Mouse (Mus musculus) adrenal gland, adult (tissue): ENCODE measurements around the gene Slc25a34.
A peak's percentile ranks its signal among the peaks of the same experiment; 100 is the strongest.

Source experiments
- DNase-seq, 2 experiments: peaks; one replicate each; pipeline ENCODE4 v3.0.0; 2022 to 2023; ENCODE audit warnings: low spot score in 1 of 2; ENCODE audit not compliant: inconsistent age in 2 of 2

The Slc25a34 gene

DNA sequence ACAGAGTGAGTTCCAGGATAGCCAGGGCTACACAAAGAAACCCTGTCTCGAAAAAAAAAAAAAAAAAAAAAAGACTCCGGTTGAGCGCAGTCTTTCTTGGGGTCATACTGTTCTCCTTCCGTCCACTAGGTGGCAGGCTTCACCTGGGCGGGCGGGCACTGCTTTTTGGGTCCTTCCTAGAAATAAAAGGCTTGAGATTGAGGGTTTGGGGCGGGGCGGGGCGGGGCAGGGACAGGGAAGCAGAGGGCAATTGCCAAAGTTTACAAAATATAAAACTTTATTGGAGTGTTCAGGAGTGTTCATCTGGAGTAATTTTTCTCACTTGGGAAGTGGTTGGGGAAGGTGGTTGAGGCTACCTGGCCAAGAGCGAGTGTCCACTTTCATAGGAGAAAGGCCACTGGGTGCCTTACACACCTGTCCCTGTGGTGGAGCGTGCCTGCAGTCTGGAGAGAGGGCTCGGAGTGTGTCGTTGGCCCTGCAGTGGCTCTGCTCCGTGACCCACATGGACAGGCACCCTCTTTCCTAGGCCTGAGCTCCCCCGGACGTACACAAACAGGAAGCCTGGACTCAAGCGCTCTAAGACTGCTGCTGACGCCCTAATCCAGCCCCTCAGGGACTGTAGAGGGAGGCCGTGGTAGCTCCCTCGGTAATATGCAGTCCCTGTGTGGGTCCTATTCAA is 4.9 kb downstream of the Slc25a34 start, which contains the start of gene Tmem82:
Tmem82 (minus strand) TSS at position 69 of the 679 bp plus-strand sequence.
- peak; percentile 65 to 87 for DNase-seq

DNA sequence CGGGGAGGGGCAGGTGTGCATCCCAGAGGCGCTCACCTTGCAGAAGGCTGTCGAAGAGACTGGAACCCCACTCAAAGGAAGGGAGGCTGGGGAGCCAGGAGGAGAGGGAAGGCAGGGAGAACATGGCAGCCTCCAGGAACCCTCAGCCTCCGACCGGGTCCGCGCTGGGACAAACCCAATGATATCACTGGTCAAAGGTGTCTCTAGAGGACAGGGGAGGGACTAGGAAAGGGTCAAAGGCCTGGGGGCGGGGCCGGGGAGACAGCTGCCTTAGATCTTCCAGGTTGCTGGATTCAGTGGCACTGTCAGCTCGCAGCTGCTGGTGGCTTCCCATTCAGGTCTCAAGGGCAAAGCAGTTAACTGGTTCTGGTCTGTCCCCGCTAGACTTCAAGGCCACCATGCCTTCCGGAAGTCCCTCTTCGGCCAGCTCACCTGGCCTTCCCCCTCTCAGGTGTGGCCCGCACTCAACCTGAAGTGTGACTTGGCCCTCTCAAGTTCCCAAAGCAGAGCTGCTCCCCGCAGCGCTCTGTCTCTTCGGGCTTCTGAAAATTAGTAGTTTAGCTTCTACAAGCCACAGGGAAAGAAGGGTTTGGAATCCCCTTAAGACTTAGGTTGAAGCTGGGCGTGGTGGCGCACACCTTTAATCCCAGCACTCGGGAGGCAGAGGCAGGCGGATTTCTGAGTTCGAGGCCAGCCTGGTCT is 5.6 kb downstream of the Slc25a34 start:
- peak; percentile 56 to 71 for DNase-seq

DNA sequence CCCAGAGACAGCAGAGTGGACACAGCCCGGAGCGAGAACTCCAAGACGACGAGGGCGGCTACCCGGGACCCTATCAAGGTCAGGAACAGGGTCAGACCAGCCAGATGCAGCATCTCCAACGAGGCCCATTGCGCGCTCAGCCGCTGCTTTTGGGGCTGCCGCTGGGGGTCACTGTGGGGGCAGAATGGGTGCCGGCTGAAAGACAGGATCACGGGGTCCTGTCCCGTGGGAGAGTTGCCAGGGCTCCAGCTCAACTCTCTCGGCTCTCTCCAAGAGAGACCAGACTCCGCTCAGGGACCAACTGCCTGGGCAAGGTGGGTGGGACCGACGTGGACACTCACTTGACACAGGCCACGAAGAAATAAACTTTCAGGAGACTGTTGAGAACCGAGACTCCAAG is 6.3 kb downstream of the Slc25a34 start:
- peak; percentile 81 to 83 for DNase-seq

DNA sequence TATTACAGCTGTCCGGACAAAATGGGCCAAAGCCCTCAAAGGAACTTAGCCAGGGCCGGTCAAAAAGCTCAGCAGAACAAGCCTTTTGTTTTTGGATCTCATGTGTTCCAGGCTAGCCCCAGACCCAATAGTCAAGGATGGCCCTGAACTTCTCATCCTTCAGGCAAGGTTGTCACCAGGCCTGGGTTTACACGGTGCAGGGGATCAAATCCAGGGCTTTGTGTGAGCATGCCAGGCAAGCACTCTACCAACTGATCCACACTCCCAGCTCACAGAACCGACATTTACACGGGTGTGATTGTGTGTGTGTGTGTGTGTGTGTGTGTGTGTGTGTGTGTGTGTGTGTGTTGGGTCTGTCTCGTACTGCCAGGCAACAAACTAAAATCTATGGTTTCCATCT is 6.8 kb downstream of the Slc25a34 start:
- no peak for DNase-seq

DNA sequence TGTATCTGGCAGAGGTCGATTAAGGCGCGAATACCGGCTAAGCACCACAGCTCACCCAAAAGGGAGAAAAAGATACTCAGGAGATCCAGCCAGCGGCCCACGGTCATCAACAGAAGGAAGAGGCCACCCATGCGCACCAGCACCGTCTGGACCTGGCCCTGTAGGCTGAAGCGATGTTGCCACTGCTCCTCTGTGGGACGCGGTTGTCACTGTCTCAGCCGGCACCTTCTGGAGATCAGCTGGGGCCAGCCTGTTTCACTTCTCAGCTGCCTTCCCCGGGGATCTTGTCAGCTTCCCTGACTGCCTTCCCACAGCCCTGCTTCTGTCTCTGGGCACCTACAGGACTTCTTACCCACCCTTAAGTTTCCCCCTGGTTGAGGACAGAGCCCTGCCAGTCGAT is 8.7 kb downstream of the Slc25a34 start:
- DNase-seq = no peak

DNA sequence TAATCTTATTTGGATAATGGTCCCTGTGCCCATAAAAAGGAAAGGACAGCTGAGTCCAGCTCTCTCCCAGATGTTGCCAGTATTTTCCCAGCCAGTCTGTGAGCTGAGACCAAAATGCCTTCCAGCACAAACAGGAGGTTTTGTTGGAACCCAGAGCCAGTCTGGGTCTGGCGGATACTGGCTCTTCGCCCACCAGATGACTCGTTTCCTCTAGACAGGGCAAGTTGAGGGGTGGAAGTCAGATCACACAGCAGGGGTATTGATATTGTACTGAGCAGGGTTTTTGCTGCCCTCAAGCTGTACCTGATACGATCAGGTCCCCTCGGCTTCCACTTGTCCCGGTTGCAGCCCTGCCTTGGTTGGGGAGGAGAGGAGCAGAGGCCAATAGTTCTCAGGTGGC is 14.1 kb downstream of the Slc25a34 start:
- DNase-seq = peak in 1 of 2 experiments; percentile 63

DNA sequence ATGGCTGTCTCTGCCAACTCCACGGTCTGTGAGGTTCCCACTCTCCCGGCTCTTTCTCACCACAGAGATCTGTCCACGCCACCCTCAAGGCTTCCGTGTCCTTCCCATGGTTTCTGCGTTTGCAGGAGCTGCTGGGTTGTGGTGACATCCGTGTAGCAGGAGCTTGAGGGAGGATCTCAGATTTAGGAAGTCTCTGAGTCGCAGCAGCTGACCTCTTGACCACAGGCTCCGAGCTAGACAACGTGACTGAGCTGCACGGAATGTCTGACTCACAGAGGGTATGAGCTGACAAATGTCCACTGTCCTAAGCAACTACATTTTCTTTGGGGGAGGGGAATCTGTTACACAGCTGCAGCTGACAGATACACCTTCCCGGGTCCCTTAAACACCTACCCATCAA is 17.8 kb downstream of the Slc25a34 start, which contains the start of gene Fblim1:
Fblim1 (minus strand) TSS at position 236 of the 400 bp plus-strand sequence.
- peak; percentile 74 to 86 for DNase-seq

DNA sequence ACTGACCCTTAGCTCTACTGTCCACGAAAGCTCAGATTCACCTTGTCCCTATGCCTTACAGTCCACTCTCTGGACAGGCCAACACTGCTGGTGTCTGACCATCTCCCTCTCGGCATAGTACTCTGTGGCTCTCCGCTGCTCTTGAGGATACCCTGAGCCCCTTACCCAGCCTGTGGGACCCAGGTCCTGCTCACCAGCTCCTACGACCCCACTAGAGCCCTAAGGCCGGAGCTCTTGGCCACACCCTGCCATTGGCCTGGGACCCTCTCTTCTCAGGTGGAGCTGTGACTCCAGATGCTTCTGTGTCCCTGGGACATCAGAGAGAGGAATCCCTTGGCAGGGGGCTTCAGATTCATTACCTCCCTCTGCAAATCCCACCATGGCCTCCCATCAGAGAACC is 18.2 kb downstream of the Slc25a34 start:
- DNase-seq = no peak

DNA sequence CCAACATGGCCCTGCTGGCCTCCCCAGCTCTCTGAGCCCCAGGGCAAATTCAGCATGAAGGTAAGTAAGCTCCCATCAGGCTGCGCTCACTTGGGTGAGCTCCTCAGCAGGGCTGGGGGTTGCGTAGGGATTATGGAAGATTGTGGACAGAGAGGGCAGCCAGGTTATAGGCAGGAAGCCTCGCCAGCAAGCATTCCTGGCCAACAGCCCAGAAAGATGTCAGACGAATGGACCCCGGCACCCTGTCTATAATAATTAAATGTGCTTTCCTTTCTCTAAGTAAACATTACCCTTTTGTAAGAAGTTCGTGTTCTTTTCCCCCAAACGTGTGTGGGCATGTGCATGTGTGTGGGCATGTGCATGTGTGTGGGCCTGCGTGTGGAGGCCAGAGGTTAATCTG is 19.1 kb downstream of the Slc25a34 start:
- DNase-seq = peak; percentile 31 to 61

DNA sequence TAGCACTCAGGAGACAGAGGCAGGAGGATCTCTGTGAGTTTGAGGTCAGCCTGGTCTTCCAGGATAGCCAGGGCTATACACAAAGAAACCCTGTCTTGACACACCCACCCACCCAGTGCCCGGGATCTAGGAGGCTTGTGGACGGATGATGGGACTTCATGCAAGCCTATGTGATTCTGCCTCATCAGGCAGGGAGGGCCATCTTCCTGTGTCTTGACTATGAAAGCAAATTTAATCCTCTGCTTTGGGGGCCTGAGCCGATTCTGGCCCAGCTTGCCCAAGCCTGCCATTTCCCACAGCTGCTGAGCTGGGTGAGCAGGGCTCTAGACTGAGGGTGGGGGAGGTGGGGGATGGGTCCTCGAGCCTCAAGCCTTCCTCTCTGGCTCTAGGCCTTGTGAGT is 19.7 kb downstream of the Slc25a34 start:
- no peak for DNase-seq

DNA sequence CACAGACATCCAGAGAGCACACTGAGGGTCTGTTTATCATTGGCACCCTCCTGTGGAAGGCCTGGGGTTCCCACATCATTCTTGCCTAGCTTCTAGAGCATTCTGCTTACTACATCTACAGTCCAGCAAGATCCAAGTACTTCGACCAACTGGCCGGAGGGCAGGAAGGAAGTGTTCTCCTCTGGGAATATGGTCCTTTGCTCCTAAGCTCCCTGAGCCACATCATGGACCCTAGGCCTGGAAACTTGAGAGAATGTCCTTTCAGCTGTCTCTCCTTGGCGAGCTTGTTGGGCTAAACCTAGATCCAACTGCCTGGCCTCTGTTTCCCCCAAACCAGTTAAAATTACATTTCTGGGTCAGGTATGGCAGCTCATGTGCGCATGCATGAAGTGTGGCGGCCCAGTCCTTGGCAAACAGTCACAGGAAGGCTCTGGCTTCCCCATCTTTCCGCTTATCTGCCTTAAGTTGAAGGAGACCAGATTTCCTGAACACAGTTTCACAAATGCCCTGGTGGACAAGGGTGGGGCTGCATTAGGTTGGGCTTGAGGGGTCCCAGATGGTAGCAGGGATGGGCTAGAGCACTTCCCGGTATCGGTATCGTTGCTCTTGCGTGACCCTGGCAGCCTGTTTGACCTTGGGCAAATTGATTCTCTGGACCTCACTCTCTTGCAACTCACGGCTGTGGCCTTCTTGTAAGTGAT is 20.9 kb downstream of the Slc25a34 start:
- peak in 1 of 2 experiments; percentile 60 for DNase-seq

DNA sequence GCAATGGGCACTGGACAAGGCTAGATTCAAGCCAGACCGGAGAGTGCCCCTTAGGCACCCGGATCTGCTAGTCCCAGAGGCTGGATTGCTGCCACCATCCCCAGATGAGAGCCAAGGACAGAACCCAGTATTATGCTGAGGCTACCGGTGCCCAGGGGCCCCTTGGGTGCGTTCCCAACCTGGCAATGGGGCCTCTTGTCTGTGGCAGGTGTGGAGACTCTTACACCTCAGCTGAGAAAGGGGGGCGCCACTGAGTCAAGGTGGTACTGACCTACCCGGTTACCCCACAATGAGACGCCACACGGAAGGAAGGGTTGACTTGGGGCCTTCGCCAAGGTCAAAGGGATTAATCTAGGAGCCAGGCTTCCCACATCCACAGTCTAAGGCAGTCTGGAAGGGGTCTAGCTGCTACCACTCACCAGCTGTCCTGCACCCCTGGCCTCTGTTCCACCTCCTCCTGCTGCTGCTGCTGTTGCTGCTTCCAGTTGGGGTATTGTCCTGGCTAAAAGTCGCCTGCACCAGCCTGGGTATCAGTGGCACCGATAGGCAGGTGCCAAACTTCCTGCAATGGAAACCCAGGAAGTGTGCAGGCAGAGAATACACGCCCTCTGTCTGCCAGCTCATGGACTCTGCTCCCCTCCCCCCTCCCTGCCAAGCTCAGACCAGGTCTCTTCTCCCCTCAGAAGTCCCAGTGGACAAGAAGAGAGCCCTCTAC is 22.3 kb downstream of the Slc25a34 start:
- peak in 1 of 2 experiments; percentile 59 for DNase-seq

DNA sequence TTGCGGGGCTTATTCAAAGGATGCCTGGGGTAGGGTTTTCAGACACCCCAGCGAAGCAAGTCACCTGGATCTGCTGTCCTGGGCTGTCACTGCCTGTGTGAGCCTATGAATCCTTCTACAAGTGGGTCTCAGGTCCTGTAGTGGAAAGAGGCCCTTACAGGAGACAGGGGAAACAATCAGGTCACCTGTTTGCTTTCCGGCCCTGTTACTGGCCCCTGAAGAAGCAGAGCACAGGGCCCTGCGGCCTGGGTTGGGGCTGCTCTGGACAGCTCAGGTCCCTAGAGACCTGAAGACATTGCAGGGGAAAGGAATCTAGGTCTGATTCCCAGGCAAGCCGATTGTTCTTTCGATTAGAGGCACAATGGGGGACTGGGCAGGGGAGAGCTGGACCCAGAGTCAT is 23.3 kb downstream of the Slc25a34 start:
- DNase-seq = no peak

DNA sequence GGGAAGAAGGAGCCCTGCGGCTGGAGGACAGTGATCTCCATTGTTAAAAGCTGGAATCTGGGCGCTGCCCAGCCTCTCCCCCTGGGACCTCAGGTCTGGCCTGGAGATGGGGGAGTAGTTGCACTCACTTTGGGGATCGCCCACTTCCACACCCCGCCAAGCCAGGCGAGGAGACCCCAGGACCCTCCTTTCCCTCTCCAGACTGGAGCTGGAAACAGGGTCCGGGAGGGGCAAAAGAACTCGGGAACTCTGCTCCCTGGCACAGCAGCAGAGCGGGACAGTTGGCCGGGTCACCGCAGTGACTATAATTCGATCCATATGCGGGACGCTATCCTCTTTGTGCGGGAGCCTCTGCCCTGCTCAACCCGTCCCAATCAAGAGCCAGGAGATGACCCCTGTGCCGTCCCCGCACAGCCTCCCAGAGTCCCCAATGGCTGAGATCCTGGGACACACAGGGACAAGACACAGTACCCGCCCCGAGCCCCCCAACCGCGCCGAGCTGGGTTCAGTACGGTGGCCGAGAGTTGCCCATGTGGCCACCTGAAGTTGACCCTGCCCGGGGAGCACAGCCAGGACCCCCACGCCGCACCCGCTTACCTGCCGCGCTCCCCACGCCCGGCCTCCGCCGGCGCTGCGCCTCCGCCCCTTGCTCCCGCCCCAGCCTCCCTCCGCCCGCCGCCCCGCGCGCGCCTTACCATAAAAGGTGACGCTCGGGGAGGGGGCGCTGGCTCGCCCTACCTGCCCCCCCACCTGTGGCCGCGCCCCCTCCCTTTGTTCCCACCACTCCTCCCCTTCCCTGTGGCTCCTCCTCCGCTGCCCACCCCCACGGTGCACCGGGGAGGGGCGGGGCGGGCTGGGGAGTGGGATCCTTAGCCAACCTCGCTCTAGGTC is 24.1 kb downstream of the Slc25a34 start:
- peak in 1 of 2 experiments; percentile 64 for DNase-seq

DNA sequence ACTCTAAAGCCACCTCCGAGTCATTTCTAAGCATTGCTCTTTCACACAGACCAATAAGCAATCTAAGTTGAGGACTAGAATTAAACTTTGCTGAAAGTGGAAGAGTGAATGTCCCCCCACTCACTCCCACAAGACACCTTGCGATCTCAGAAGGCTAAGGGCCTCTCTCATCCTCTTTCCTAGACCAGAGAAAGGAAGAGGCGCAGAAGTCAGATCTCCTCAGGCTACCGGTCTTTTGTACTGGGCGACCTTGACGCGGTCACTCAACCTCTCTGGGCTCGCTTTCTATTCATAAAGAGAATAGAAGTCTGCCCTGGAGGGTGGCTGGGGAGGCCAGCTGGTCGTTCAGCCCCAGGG is 24.7 kb downstream of the Slc25a34 start:
- peak in 1 of 2 experiments; percentile 49 for DNase-seq

DNA sequence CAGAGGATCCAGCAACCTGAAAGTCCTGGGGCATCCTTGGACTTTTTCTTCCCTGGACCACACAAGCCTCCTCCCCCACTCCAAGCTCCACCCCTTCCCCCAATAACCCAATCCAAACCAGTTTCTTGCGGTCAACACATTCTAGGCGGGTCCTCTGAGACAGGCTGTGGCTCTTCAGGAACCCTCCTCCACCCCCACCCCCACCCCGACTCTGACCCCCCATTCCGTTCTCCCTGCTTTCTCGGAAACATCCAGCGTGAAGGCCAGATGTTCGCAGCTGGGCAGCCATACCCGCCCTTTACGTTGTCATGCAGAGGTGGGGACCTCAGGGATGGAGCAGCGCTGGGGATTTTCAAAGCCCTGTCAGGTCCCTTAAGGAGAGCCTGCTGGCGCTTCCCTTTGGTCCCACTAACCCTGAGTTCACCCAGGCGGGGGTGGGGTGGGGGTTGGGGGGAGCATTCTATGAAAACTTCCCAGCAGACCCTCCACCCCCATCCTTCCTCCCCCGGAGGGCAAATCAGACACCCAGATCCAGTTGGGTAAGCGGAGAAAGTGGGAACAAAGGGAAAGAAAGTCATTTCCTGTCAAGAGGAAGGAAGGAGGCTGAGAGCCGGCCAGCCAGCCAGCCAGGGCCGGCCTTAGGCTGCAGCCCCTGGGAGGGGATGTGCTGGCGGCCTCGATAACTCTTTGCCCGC is 25.3 kb downstream of the Slc25a34 start:
- peak in 1 of 2 experiments; percentile 54 for DNase-seq

DNA sequence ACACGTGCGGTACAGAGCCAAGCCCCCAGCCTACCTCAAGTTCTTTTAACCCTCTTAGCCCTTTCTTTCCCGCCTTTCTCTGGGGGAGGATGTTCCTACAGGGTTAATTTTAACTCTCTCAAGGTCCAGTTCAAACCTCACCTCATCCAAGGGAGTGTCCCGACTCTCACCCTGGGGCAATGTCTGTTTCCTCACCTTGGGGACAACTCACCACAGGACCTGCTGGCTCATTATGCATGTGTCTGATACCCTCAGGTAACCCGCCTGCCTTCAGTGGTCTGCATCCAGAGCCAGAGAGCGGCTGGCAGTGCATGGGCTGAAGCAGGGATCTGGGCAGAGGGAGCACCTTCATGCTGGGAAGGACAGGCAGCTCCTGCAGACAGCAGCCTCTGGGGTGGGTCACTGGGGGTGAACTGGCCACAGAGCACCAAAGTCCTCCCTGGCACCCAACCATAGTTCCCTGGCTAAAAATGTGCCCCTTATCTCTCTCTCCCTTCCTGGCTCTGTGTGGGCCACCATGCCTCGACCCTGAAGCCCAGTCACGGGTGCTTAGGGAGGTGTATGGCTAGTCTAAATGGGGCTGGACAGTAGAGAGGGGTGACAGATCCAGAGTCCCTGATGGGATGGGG is 26.8 kb downstream of the Slc25a34 start:
- DNase-seq = no peak

DNA sequence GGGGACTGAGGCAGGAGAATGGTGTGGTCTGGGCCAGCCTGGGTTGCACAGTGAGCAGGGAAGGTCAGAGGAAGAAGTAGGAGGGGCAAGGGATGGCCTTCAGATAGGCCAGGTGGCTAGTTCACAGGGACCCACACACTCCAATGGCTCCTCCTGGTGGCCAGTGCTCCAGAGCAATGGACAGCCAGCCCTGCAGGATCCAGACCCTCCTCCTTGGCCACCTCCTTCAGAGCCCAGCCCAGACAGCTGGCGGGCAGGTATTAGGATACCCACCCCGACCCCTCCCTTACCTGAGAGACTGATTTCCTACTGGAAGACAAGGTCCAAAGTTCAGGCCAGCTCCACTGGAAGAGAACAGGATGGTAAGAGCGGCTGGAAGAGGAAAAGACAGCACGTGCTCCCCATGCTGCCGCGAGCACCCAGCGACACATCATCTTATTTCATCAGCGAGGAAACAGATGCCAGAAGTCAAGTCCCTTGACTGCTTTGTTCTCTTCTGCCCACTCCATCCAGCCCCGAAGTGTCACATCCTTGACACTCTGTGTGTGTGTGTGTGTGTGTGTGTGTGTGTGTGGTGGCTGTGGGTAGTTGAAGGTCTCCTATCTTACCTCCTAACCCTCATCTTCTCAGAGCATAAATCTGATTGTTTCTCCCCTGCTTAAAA is 27.9 kb downstream of the Slc25a34 start:
- DNase-seq = no peak

DNA sequence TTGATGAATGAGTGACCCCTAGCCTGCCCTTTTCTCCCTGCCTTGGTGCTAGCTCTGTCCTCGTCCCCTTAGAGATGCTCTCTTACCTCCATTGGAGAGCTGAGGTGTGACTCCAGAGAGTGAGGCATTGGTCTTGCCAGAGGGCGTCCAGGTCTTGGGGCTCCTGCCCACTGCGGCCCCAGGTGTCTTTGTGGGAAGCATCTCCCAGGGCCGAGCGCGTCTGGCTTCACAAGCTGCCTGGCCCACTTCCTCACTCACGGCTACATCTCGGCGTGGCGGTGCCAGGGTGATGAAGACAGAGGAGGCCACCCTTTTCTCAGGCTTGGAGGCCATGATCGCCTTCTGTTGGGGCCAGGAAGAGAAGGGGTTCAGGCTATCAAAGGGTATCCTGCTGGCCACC is 28.5 kb downstream of the Slc25a34 start:
- DNase-seq = no peak
